Mouse (Mus musculus): ENCODE results near the gene Klk1b21. TPM values are rescaled to one million over a fixed set of nuclear protein-coding genes. Genes with fewer than 3 reads are reported as not detected.

Gene Klk1b21
- total RNA-seq (2023), result not detected in 2 replicates

DNA sequence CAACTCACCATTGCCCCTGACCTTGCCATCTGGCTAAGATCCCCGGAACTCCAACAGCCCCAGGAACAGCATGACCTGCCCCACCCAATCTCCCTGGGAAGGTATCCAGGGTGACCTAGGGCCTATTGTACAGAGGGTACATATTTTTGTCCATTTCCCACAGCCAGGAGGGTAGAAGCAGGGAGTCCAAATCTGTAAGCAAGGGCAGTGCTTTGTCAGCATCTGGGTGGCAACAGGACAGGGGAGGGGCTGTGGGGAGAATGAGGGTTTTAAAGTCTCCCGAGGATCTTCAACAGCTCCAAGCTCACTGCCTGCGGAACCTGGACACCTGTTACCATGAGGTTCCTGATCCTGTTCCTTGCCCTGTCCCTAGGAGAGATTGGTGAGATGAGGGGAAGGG, at the start of gene Klk1b21:
Gene Klk1b21 (plus strand): TSS at position 301 of the 400 bp plus-strand sequence.

DNA sequence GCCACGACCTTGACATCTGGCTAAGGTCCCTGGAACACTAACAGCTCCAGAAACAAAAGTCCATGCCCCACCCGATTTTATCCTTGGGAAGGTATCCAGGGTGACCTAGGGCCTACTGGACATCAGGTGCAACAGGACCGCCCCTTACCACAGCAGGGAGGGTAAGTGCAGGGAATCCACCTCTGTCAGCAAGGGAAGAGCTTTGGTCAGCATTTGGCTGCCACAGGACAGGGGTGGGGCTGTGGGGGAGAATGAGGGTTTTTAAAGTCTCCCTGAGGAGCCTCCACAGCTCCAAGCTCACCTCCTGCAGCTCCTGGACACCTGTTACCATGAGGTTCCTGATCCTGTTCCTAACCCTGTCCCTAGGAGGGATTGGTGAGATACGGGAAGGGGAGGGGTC, 10.2 kb downstream of the Klk1b21 start, which contains the start of gene Klk1b22:
Gene Klk1b22 (plus strand): TSS at position 301 of the 400 bp plus-strand sequence.

DNA sequence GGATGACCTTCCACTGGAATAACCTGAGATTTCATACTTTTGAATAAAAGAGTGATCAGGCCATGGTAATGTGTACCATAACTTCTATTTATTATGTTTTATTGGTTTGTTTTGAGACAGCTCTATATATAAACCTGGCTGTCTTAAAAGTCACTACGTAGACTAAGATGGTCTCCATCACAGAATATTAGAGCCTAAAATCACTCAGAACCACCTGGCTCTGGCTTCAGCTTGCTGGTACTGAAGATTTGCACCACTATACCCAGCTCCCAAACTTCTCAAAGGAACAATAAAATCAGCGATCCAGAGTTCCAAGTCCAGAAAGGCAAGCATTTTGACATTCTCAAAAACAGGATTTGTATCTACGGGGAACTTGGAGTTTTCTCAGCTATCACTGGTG, 34.3 kb downstream of the Klk1b21 start, which contains the start of gene Klk1b16:
Gene Klk1b16 (plus strand): TSS at position 301 of the 400 bp plus-strand sequence.

Other genes with a start within 250 kb of the Klk1b21 start
- gene Klk4, start 221.2 kb upstream of the Klk1b21 start, total RNA-seq (2023), result not detected in 2 replicates
- gene Klk15, start 168.6 kb upstream of the Klk1b21 start, total RNA-seq (2023), result not detected in 2 replicates
- not detected in 2 replicates for gene Klk1b8, start 151.7 kb upstream of the Klk1b21 start, total RNA-seq (2023)
- not detected in 2 replicates for gene Klk1b1, start 135.6 kb upstream of the Klk1b21 start, total RNA-seq (2023)
- gene Klk1b9, start 126.3 kb upstream of the Klk1b21 start, total RNA-seq (2023), result not detected in 2 replicates
- gene Klk1b11, start 106.5 kb upstream of the Klk1b21 start, total RNA-seq (2023), result not detected in 2 replicates
- gene Klk1b26, start 90.2 kb upstream of the Klk1b21 start, total RNA-seq (2023), result not detected in 2 replicates
- not detected in 2 replicates for gene Klk1b27, start 50.0 kb upstream of the Klk1b21 start, total RNA-seq (2023)
- not detected in 2 replicates for gene Klk1b22, start 10.3 kb downstream of the Klk1b21 start, total RNA-seq (2023)
- not detected in 2 replicates for gene Klk1b16, start 34.4 kb downstream of the Klk1b21 start, total RNA-seq (2023)
- gene Klk1b24, start 85.9 kb downstream of the Klk1b21 start, total RNA-seq (2023), result not detected in 2 replicates
- not detected in 2 replicates for gene Klk1b3, start 95.9 kb downstream of the Klk1b21 start, total RNA-seq (2023)
- not detected in 2 replicates for gene Klk1b4, start 105.1 kb downstream of the Klk1b21 start, total RNA-seq (2023)
- not detected in 2 replicates for gene Klk1b5, start 113.6 kb downstream of the Klk1b21 start, total RNA-seq (2023)
- not detected in 2 replicates for gene Klk1, start 123.0 kb downstream of the Klk1b21 start, total RNA-seq (2023)
- not detected in 2 replicates for gene Gm36864, start 133.8 kb downstream of the Klk1b21 start, total RNA-seq (2023)
- gene 1700028J19Rik, start 144.4 kb downstream of the Klk1b21 start, total RNA-seq (2023), result 1.9 and 3.0 TPM in 2 replicates
- 19.9 and 27.3 TPM in 2 replicates for gene 2410002F23Rik, start 144.4 kb downstream of the Klk1b21 start, total RNA-seq (2023)
- gene Acp4, start 155.1 kb downstream of the Klk1b21 start, total RNA-seq (2023), result not detected in 2 replicates
- gene Gm15517, start 159.1 kb downstream of the Klk1b21 start, total RNA-seq (2023), result not detected in 2 replicates
- gene Clec11a, start 204.6 kb downstream of the Klk1b21 start, total RNA-seq (2023), result 0.29 and 0.51 TPM in 2 replicates
- 0.32 and 0.34 TPM in 2 replicates for gene Shank1, start 207.9 kb downstream of the Klk1b21 start, total RNA-seq (2023)